Mouse (Mus musculus): ENCODE measurements around the gene Grk1. TPM values are rescaled to one million over a fixed set of nuclear protein-coding genes. Genes with fewer than 3 reads are reported as not detected.

Grk1 gene
- polyA plus RNA-seq, 1 experiment from 2014 or later = not detected

DNA sequence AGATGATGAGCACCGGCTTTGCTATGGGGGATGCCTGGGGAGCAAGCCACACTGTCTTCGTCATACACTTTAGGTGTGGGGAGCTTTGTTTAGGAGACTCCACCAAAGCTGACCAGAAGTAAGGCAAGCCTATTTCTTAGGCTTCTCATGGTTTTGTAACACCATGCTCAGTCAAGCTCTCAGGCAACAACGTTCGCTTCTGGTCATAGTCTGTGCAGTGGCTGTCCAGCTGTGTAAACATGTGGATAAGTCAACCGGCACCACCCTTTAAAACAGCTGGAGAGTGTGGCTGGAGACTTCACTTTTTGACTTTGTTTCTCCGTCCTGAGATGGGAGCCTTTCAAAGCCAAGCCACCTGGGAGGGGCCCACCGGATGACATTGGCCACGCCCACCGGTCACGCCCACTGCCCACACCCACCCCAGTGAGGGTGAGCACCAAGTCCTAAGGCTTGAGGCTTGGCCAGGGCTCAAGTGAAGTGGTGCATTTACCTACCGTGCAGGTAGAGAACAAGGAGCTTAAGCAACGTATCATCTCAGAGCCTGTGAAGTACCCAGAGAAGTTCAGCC lies 9.0 kb downstream of the Grk1 start:
- Histone ChIP-seq H3K9ac (ENCODE audit: low read depth, low read length) (no peak overlapping the region), H3K4me3 (ENCODE audit: low read length) (no peak overlapping the region), H3K36me3 (ENCODE audit: control insufficient read depth, insufficient read depth, low read length) (no peaks in the 10 kb centered on the region), H3K27ac (ENCODE audit: low read depth, low read length) (no peak overlapping the region), H3K9me3 (ENCODE audit: control insufficient read depth, low read length) (no peaks in the 10 kb centered on the region), H3K4me2 (ENCODE audit: low read length) (no peak overlapping the region), H3K4me1 (ENCODE audit: control insufficient read depth, insufficient read depth, low read depth, low read length) (no peaks in the 10 kb centered on the region), H3K27me3 (replicated peaks; ENCODE audit: control insufficient read depth, insufficient read depth, low read length) (no peaks in the 10 kb centered on the region)
- 60% methylated on average over 12 of the region's 12 CpGs for WGBS
- ATAC-seq = no peak

DNA sequence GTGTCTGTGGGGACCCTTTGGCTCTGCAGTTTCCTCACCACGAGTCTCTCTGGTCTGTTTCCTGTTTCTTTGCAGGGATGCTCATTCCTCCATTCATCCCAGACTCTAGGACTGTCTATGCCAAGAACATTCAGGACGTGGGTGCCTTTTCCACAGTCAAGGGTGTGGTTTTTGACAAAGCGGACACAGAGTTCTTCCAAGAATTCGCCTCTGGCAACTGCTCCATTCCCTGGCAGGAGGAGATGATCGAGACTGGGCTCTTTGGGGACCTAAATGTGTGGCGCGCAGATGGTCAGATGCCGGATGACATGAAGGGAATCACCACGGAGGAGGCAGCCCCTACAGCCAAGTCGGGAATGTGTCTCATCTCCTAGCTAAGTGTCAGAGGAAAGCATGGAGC lies 11.0 kb downstream of the Grk1 start:
- H3K27me3 ChIP-seq (replicated peaks; ENCODE audit: control insufficient read depth, insufficient read depth, low read length) = no peaks in the 10 kb centered on the region
- H3K36me3 ChIP-seq (ENCODE audit: control insufficient read depth, insufficient read depth, low read length) = no peaks in the 10 kb centered on the region
- no peak overlapping the region for H3K27ac ChIP-seq (ENCODE audit: low read depth, low read length)
- WGBS = 74% methylated on average over 10 of the region's 10 CpGs
- no peak overlapping the region for H3K4me2 ChIP-seq (ENCODE audit: low read length)
- ATAC-seq = no peak
- H3K9ac ChIP-seq (ENCODE audit: low read depth, low read length) = no peak overlapping the region
- no peak overlapping the region for H3K4me3 ChIP-seq (ENCODE audit: low read length)
- no peaks in the 10 kb centered on the region for H3K4me1 ChIP-seq (ENCODE audit: control insufficient read depth, insufficient read depth, low read depth, low read length)
- H3K9me3 ChIP-seq (ENCODE audit: control insufficient read depth, low read length) = no peaks in the 10 kb centered on the region

DNA sequence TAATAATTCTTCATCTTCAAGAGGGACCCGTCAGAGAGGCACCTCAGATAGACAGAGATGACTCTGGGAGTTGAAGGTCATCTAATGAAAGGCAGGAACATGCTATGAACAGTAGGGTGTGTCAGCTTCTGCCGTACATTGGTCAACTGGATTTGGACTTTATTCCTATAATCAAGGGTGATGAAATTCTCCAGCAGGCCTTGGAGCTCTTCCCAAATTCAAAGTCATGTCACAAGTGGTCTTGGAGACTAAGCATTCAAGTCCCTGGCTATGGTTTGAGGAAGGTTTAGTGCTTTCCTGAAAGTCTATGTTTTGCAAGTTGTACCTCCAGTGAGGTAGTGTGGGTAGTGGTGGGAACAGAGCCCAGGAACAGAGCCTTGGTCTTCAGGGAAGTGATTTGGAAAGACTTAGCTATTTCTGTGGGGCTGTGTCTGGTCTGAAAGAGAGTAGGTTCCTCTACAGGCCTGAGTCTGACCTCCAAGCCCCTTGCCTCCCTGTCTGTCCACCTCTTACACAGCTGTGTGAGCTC lies 14.3 kb downstream of the Grk1 start:
- Histone ChIP-seq H3K36me3 (ENCODE audit: control insufficient read depth, insufficient read depth, low read length) (no peaks in the 10 kb centered on the region), H3K27me3 (replicated peaks; ENCODE audit: control insufficient read depth, insufficient read depth, low read length) (no peaks in the 10 kb centered on the region), H3K4me3 (ENCODE audit: low read length) (no peak overlapping the region), H3K27ac (ENCODE audit: low read depth, low read length) (no peak overlapping the region), H3K4me2 (ENCODE audit: low read length) (no peak overlapping the region), H3K9ac (ENCODE audit: low read depth, low read length) (no peak overlapping the region), H3K9me3 (ENCODE audit: control insufficient read depth, low read length) (no peaks in the 10 kb centered on the region), H3K4me1 (ENCODE audit: control insufficient read depth, insufficient read depth, low read depth, low read length) (no peaks in the 10 kb centered on the region)
- no peak for ATAC-seq
- 71% methylated on average over 2 of the region's 2 CpGs for WGBS

DNA sequence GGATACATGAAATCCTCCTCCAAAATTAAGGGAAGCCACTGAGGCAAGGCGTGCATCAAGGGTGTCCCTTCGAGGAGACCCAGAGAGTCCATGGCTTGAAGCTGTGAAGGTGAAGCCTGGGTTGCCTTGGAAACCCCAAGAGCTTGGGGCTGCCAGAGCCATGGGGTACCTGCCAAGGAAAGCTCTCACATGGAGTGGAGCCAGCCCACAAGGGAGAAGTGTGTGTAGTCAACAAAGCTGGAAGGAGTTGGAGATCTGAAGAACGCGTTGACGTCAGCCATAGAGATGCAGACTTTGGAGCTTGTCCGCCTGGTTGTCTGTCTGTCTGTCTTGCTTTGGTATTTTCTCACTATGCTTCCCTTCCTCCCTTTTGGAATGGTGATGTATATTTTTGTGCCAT lies 16.1 kb downstream of the Grk1 start:
- no peak overlapping the region for H3K27ac ChIP-seq (ENCODE audit: low read depth, low read length)
- H3K9me3 ChIP-seq (ENCODE audit: control insufficient read depth, low read length) = no peaks in the 10 kb centered on the region
- no peak overlapping the region for H3K4me3 ChIP-seq (ENCODE audit: low read length)
- no peak for ATAC-seq
- H3K9ac ChIP-seq (ENCODE audit: low read depth, low read length) = no peak overlapping the region
- 88% methylated on average over 6 of the region's 6 CpGs for WGBS
- no peaks in the 10 kb centered on the region for H3K4me1 ChIP-seq (ENCODE audit: control insufficient read depth, insufficient read depth, low read depth, low read length)
- no peak overlapping the region for H3K4me2 ChIP-seq (ENCODE audit: low read length)
- H3K36me3 ChIP-seq (ENCODE audit: control insufficient read depth, insufficient read depth, low read length) = no peaks in the 10 kb centered on the region
- no peaks in the 10 kb centered on the region for H3K27me3 ChIP-seq (replicated peaks; ENCODE audit: control insufficient read depth, insufficient read depth, low read length)

DNA sequence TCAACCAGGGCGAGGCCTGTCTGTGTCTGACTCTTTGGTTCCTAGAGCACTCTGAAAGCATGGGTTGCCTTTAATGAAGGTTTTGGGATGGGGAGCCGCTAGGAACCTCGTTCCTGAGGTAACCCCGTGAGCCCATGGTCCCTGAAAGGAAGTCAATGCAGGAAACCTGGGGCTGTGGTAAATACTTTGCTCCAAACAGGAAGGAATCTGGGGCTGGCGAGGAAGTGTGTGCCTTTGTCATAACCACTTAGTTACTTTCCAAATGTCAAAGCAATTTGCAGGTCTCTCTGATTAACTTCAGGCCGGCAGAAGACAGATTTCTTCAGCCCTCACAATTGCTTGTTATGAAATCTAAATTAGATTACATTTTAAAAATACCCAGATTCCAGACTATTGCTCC lies 22.5 kb downstream of the Grk1 start:
- no peaks in the 10 kb centered on the region for H3K27me3 ChIP-seq (replicated peaks; ENCODE audit: control insufficient read depth, insufficient read depth, low read length)
- no peaks in the 10 kb centered on the region for H3K9me3 ChIP-seq (ENCODE audit: control insufficient read depth, low read length)
- no peak overlapping the region for H3K27ac ChIP-seq (ENCODE audit: low read depth, low read length)
- H3K4me1 ChIP-seq (ENCODE audit: control insufficient read depth, insufficient read depth, low read depth, low read length) = peaks cover 4% of the 10 kb centered on the region; the same call in 1 of the 2 replicates
- no peaks in the 10 kb centered on the region for H3K36me3 ChIP-seq (ENCODE audit: control insufficient read depth, insufficient read depth, low read length)
- no peak overlapping the region for H3K9ac ChIP-seq (ENCODE audit: low read depth, low read length)
- WGBS = 74% methylated on average over 6 of the region's 6 CpGs
- no peak for ATAC-seq
- H3K4me3 ChIP-seq (ENCODE audit: low read length) = no peak overlapping the region
- H3K4me2 ChIP-seq (ENCODE audit: low read length) = no peak overlapping the region

DNA sequence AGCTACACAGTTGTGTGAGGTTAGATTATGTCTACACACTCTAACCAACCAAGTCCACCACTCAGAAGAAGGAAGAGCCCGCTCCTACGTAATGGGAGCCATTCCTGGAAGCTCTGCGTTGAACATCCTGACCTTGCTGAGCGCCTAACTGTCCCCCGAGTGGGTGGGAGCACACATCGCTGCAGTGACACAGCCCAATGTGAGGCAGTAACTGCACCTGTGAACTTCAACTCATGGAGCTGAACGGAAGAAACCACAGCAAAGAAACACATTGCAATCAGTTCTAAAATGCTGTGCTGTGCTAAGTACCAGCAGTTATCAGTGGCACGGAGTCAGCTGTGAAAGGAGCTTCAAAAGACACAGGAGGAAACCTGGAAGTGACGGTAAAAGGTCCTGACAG lies 23.3 kb downstream of the Grk1 start:
- peaks cover 4% of the 10 kb centered on the region; the same call in 1 of the 2 replicates for H3K4me1 ChIP-seq (ENCODE audit: control insufficient read depth, insufficient read depth, low read depth, low read length)
- H3K4me3 ChIP-seq (ENCODE audit: low read length) = no peak overlapping the region
- no peak for ATAC-seq
- H3K27ac ChIP-seq (ENCODE audit: low read depth, low read length) = no peak overlapping the region
- no peak overlapping the region for H3K9ac ChIP-seq (ENCODE audit: low read depth, low read length)
- H3K27me3 ChIP-seq (replicated peaks; ENCODE audit: control insufficient read depth, insufficient read depth, low read length) = no peaks in the 10 kb centered on the region
- H3K4me2 ChIP-seq (ENCODE audit: low read length) = no peak overlapping the region
- H3K9me3 ChIP-seq (ENCODE audit: control insufficient read depth, low read length) = no peaks in the 10 kb centered on the region
- no peaks in the 10 kb centered on the region for H3K36me3 ChIP-seq (ENCODE audit: control insufficient read depth, insufficient read depth, low read length)
- WGBS = 82% methylated on average over 9 of the region's 9 CpGs

DNA sequence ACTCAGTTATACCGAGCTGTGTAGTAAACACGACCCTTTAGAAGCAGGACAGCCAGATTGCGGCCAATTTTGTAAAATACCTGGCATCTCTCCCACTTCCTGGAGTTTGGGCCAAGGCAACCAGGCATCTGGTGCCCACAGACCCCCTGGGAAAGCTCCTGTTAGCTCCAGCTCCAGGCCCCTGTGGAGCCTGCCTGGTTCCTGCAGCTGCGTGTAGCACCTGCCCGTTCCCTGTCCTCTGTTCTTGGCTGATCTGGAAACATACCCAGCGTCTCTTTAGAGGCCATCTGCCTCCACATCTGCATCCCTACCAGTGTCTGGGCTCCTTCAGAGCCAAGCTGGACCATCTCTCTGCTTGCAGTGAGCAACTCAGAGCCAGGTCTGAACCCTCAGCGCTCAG lies 25.5 kb downstream of the Grk1 start:
- no peak overlapping the region for H3K4me2 ChIP-seq (ENCODE audit: low read length)
- H3K4me3 ChIP-seq (ENCODE audit: low read length) = no peak overlapping the region
- H3K4me1 ChIP-seq (ENCODE audit: control insufficient read depth, insufficient read depth, low read depth, low read length) = peaks cover 4% of the 10 kb centered on the region; the same call in 1 of the 2 replicates
- H3K9me3 ChIP-seq (ENCODE audit: control insufficient read depth, low read length) = no peaks in the 10 kb centered on the region
- H3K27me3 ChIP-seq (replicated peaks; ENCODE audit: control insufficient read depth, insufficient read depth, low read length) = peaks cover 3% of the 10 kb centered on the region; the same call in 1 of the 2 replicates
- no peak overlapping the region for H3K9ac ChIP-seq (ENCODE audit: low read depth, low read length)
- no peaks in the 10 kb centered on the region for H3K36me3 ChIP-seq (ENCODE audit: control insufficient read depth, insufficient read depth, low read length)
- WGBS = 64% methylated on average over 7 of the region's 7 CpGs
- H3K27ac ChIP-seq (ENCODE audit: low read depth, low read length) = peak overlapping the region; percentile 39; the same call in 1 of the 2 replicates
- peak; percentile 58; the same call in 1 of the 2 replicates for ATAC-seq

DNA sequence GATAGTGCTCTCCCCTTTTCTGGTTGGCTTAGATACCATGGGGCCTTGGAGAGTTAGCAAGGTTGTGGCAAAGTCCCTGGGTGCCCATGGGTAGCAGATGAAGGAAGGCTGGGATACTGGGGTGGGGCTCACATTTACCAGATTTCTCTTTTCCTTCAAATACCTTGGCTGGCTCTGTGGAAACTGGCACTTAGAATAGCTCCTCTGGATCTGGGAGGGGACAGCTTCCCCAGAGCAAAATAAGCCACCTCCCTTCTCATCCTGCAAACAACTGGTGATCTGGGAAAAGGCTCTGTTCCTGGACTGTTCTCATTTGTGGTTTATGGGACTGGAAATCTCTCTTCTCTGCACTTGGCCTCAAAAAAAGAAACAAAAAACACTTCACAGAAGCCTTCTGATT lies 26.0 kb downstream of the Grk1 start:
- no peaks in the 10 kb centered on the region for H3K36me3 ChIP-seq (ENCODE audit: control insufficient read depth, insufficient read depth, low read length)
- H3K27ac ChIP-seq (ENCODE audit: low read depth, low read length) = peak overlapping the region; percentile 39; the same call in 1 of the 2 replicates
- peaks cover 6% of the 10 kb centered on the region for H3K4me1 ChIP-seq (ENCODE audit: control insufficient read depth, insufficient read depth, low read depth, low read length)
- no peak overlapping the region for H3K4me3 ChIP-seq (ENCODE audit: low read length)
- H3K9ac ChIP-seq (ENCODE audit: low read depth, low read length) = no peak overlapping the region; the same call in 1 of the 2 replicates
- peaks cover 8% of the 10 kb centered on the region; the same call in 1 of the 2 replicates for H3K27me3 ChIP-seq (replicated peaks; ENCODE audit: control insufficient read depth, insufficient read depth, low read length)
- ATAC-seq = no peak
- H3K9me3 ChIP-seq (ENCODE audit: control insufficient read depth, low read length) = no peaks in the 10 kb centered on the region
- H3K4me2 ChIP-seq (ENCODE audit: low read length) = no peak overlapping the region

DNA sequence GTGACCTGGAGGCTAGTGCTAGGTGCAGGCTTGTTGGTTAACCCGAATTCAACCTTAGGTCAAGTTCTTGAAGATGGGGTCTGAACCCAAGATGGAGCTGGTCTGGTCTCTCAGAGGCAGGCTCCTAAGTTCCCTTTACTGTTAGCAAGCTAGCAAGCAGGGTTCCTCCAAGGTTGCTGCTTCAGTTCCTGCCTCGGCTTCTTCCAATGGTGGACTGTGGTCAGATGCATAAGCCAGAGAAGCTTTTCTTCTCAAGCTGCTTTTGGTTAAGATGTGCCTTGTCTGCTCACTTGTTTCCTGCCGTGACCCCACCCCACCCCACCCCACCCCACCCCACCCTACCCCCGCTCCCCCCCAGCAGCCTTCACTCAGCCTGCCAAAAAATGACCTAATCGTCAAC lies 28.2 kb downstream of the Grk1 start:
- no peak overlapping the region for H3K27ac ChIP-seq (ENCODE audit: low read depth, low read length)

More for the DNA sequence above, 28.2 kb downstream of the Grk1 start:
- Histone ChIP-seq H3K9ac (ENCODE audit: low read depth, low read length) (no peak overlapping the region), H3K4me1 (ENCODE audit: control insufficient read depth, insufficient read depth, low read depth, low read length) (peaks cover 8% of the 10 kb centered on the region), H3K9me3 (ENCODE audit: control insufficient read depth, low read length) (no peaks in the 10 kb centered on the region), H3K27me3 (replicated peaks; ENCODE audit: control insufficient read depth, insufficient read depth, low read length) (peaks cover 13% of the 10 kb centered on the region; the same call in 1 of the 2 replicates), H3K4me3 (ENCODE audit: low read length) (no peak overlapping the region), H3K36me3 (ENCODE audit: control insufficient read depth, insufficient read depth, low read length) (no peaks in the 10 kb centered on the region), H3K4me2 (ENCODE audit: low read length) (no peak overlapping the region)
- 94% methylated on average over 5 of the region's 5 CpGs for WGBS
- ATAC-seq = no peak
